Mouse (Mus musculus): ENCODE data around the gene Fyn. TPM values are rescaled to one million over a fixed set of nuclear protein-coding genes. Genes with fewer than 3 reads are reported as not detected.

Gene Fyn
- polyA plus RNA-seq, 1 experiment from 2014 or later: 20.8 TPM

- DNase-seq (ENCODE audit: low spot score): no peak
- H3K4me3 ChIP-seq: no peak overlapping the region
- H3K4me1 ChIP-seq: peaks cover 21% of the 10 kb centered on the region
- H3K27ac ChIP-seq: no peak overlapping the region
- H3K27me3 ChIP-seq (ENCODE audit: insufficient read depth, poor library complexity, severe bottlenecking): no peaks in the 10 kb centered on the region
- no peaks in the 10 kb centered on the region for H3K36me3 ChIP-seq
- H3K9me3 ChIP-seq: no peaks in the 10 kb centered on the region
- 85% methylated on average over 3 of the region's 3 CpGs for WGBS
Measured at GRCm38 (mm10) chr10:39424643-39425042, 56.0 kb downstream of the Fyn start.

GRCm38 (mm10) chr10:39426033-39426432, 57.4 kb downstream of the Fyn start:
- H3K36me3 ChIP-seq: no peaks in the 10 kb centered on the region
- no peaks in the 10 kb centered on the region for H3K9me3 ChIP-seq
- 81% methylated on average over 3 of the region's 3 CpGs for WGBS
- DNase-seq (ENCODE audit: low spot score): no peak
- no peak overlapping the region for H3K4me3 ChIP-seq
- no peaks in the 10 kb centered on the region for H3K27me3 ChIP-seq (ENCODE audit: insufficient read depth, poor library complexity, severe bottlenecking)
- no peak overlapping the region for H3K27ac ChIP-seq
- H3K4me1 ChIP-seq: peaks cover 23% of the 10 kb centered on the region

- no peak overlapping the region for H3K4me3 ChIP-seq
- H3K27ac ChIP-seq: no peak overlapping the region
- H3K36me3 ChIP-seq: no peaks in the 10 kb centered on the region
- no peaks in the 10 kb centered on the region for H3K9me3 ChIP-seq
- 32% methylated on average over 5 of the region's 5 CpGs for WGBS
- peaks cover 24% of the 10 kb centered on the region for H3K4me1 ChIP-seq
- H3K27me3 ChIP-seq (ENCODE audit: insufficient read depth, poor library complexity, severe bottlenecking): no peaks in the 10 kb centered on the region
- DNase-seq (ENCODE audit: low spot score): no peak
Measured at GRCm38 (mm10) chr10:39426833-39427490, 58.3 kb downstream of the Fyn start.

GRCm38 (mm10) chr10:39429661-39430060, 61.0 kb downstream of the Fyn start:
- no peaks in the 10 kb centered on the region for H3K36me3 ChIP-seq
- H3K27ac ChIP-seq: no peak overlapping the region

GRCm38 (mm10) chr10:39430074-39430764, 61.6 kb downstream of the Fyn start:
- no peak for DNase-seq (ENCODE audit: low spot score)
- peaks cover 50% of the 10 kb centered on the region for H3K4me1 ChIP-seq
- 73% methylated on average over 14 of the region's 14 CpGs for WGBS

More at GRCm38 (mm10) chr10:39429661-39430060, 61.0 kb downstream of the Fyn start:
- no peak for DNase-seq (ENCODE audit: low spot score)
- H3K4me3 ChIP-seq: no peak overlapping the region
- 87% methylated on average over 4 of the region's 4 CpGs for WGBS
- peaks cover 50% of the 10 kb centered on the region for H3K4me1 ChIP-seq
- H3K9me3 ChIP-seq: no peaks in the 10 kb centered on the region
- no peaks in the 10 kb centered on the region for H3K27me3 ChIP-seq (ENCODE audit: insufficient read depth, poor library complexity, severe bottlenecking)

GRCm38 (mm10) chr10:39431265-39431664, 62.6 kb downstream of the Fyn start:
- Histone ChIP-seq H3K4me1 (peaks cover 50% of the 10 kb centered on the region), H3K36me3 (no peaks in the 10 kb centered on the region), H3K9me3 (no peaks in the 10 kb centered on the region), H3K27me3 (ENCODE audit: insufficient read depth, poor library complexity, severe bottlenecking) (no peaks in the 10 kb centered on the region), H3K4me3 (no peak overlapping the region; the same call in 1 of the 2 replicates), H3K27ac (no peak overlapping the region)
- WGBS: 71% methylated on average over 2 of the region's 2 CpGs
- DNase-seq (ENCODE audit: low spot score): peak; percentile 58

More at GRCm38 (mm10) chr10:39430074-39430764, 61.6 kb downstream of the Fyn start:
- Histone ChIP-seq H3K27ac (no peak overlapping the region), H3K4me3 (no peak overlapping the region), H3K9me3 (no peaks in the 10 kb centered on the region), H3K36me3 (no peaks in the 10 kb centered on the region), H3K27me3 (ENCODE audit: insufficient read depth, poor library complexity, severe bottlenecking) (no peaks in the 10 kb centered on the region)

- Histone ChIP-seq H3K4me1 (peaks cover 42% of the 10 kb centered on the region), H3K4me3 (no peak overlapping the region), H3K27me3 (ENCODE audit: insufficient read depth, poor library complexity, severe bottlenecking) (no peaks in the 10 kb centered on the region), H3K9me3 (no peaks in the 10 kb centered on the region), H3K27ac (no peak overlapping the region), H3K36me3 (no peaks in the 10 kb centered on the region)
- peak; percentile 68 for DNase-seq (ENCODE audit: low spot score)
- 74% methylated on average over 14 of the region's 14 CpGs for WGBS
Measured at GRCm38 (mm10) chr10:39432648-39433568, 64.3 kb downstream of the Fyn start.

GRCm38 (mm10) chr10:39433893-39434292, 65.2 kb downstream of the Fyn start:
- no peak overlapping the region for H3K4me3 ChIP-seq
- no peak overlapping the region for H3K27ac ChIP-seq
- no peak for DNase-seq (ENCODE audit: low spot score)
- H3K36me3 ChIP-seq: no peaks in the 10 kb centered on the region
- no peaks in the 10 kb centered on the region for H3K9me3 ChIP-seq
- peaks cover 42% of the 10 kb centered on the region for H3K4me1 ChIP-seq
- WGBS: 67% methylated on average over 7 of the region's 7 CpGs
- H3K27me3 ChIP-seq (ENCODE audit: insufficient read depth, poor library complexity, severe bottlenecking): no peaks in the 10 kb centered on the region

GRCm38 (mm10) chr10:39434758-39435448, 66.2 kb downstream of the Fyn start:
- WGBS: 60% methylated on average over 8 of the region's 8 CpGs
- DNase-seq (ENCODE audit: low spot score): peak; percentile 63

GRCm38 (mm10) chr10:39438905-39439304, 70.2 kb downstream of the Fyn start:
- H3K4me3 ChIP-seq: no peak overlapping the region
- 64% methylated on average over 5 of the region's 5 CpGs for WGBS
- H3K4me1 ChIP-seq: peaks cover 13% of the 10 kb centered on the region
- no peak overlapping the region for H3K27ac ChIP-seq
- no peaks in the 10 kb centered on the region for H3K27me3 ChIP-seq (ENCODE audit: insufficient read depth, poor library complexity, severe bottlenecking)
- H3K36me3 ChIP-seq: no peaks in the 10 kb centered on the region
- DNase-seq (ENCODE audit: low spot score): no peak
- no peaks in the 10 kb centered on the region for H3K9me3 ChIP-seq

More at GRCm38 (mm10) chr10:39434758-39435448, 66.2 kb downstream of the Fyn start:
- Histone ChIP-seq H3K4me3 (no peak overlapping the region), H3K27ac (no peak overlapping the region), H3K36me3 (no peaks in the 10 kb centered on the region), H3K4me1 (peaks cover 42% of the 10 kb centered on the region), H3K27me3 (ENCODE audit: insufficient read depth, poor library complexity, severe bottlenecking) (no peaks in the 10 kb centered on the region), H3K9me3 (no peaks in the 10 kb centered on the region)

GRCm38 (mm10) chr10:39440506-39440905, 71.9 kb downstream of the Fyn start:
- Histone ChIP-seq H3K9me3 (no peaks in the 10 kb centered on the region), H3K27me3 (ENCODE audit: insufficient read depth, poor library complexity, severe bottlenecking) (no peaks in the 10 kb centered on the region), H3K27ac (no peak overlapping the region), H3K36me3 (no peaks in the 10 kb centered on the region), H3K4me1 (0 out of 2 replicates have a peak, but pooled peaks cover 9% of the 10 kb centered on the region), H3K4me3 (no peak overlapping the region)
- DNase-seq (ENCODE audit: low spot score): no peak
- 68% methylated on average over 9 of the region's 9 CpGs for WGBS

GRCm38 (mm10) chr10:39441636-39442035, 73.0 kb downstream of the Fyn start:
- Histone ChIP-seq H3K27me3 (ENCODE audit: insufficient read depth, poor library complexity, severe bottlenecking) (no peaks in the 10 kb centered on the region), H3K4me1 (0 out of 2 replicates have a peak, but pooled peaks cover 9% of the 10 kb centered on the region), H3K4me3 (no peak overlapping the region), H3K9me3 (no peaks in the 10 kb centered on the region), H3K36me3 (no peaks in the 10 kb centered on the region), H3K27ac (no peak overlapping the region)
- DNase-seq (ENCODE audit: low spot score): no peak
